Mouse (Mus musculus): ENCODE measurements around the gene Cnr2. TPM values are rescaled to one million over a fixed set of nuclear protein-coding genes. Genes with fewer than 3 reads are reported as not detected.

Cnr2 gene
- polyA plus RNA-seq, 1 experiment from 2014 or later, result 0.14 TPM

- Histone ChIP-seq H3K9ac (ENCODE audit: low read depth, low read length) (no peak overlapping the region), H3K4me2 (replicated peaks; ENCODE audit: low read depth) (no peak overlapping the region), H3K36me3 (ENCODE audit: control insufficient read depth, insufficient read depth) (no peaks in the 10 kb centered on the region), H3K9me3 (ENCODE audit: control insufficient read depth) (no peaks in the 10 kb centered on the region), H3K27me3 (replicated peaks; ENCODE audit: control insufficient read depth, insufficient read depth, low read length) (no peaks in the 10 kb centered on the region), H3K4me3 (ENCODE audit: low read depth, low read length) (no peak overlapping the region), H3K27ac (ENCODE audit: low read depth, low read length) (no peak overlapping the region), H3K4me1 (replicated peaks; ENCODE audit: control insufficient read depth, insufficient read depth, low read length) (0 out of 2 replicates have a peak, but pooled peaks cover 3% of the 10 kb centered on the region)
- no peak for ATAC-seq
- no peak for TF ChIP-seq CTCF (IDR thresholded peaks at IDR 0.05; ENCODE audit: low read depth)
- WGBS, result 88% methylated on average over 10 of the region's 10 CpGs
Measured at GRCm38 (mm10) chr4:135880576-135880975, 14.6 kb upstream of the Cnr2 start.

GRCm38 (mm10) chr4:135882023-135882422, 13.2 kb upstream of the Cnr2 start:
- no peak overlapping the region for H3K9ac ChIP-seq (ENCODE audit: low read depth, low read length)
- 67% methylated on average over 6 of the region's 6 CpGs for WGBS
- no peaks in the 10 kb centered on the region for H3K27me3 ChIP-seq (replicated peaks; ENCODE audit: control insufficient read depth, insufficient read depth, low read length)
- H3K4me2 ChIP-seq (replicated peaks; ENCODE audit: low read depth), result no peak overlapping the region
- H3K9me3 ChIP-seq (ENCODE audit: control insufficient read depth), result no peaks in the 10 kb centered on the region
- H3K4me3 ChIP-seq (ENCODE audit: low read depth, low read length), result no peak overlapping the region
- no peaks in the 10 kb centered on the region for H3K36me3 ChIP-seq (ENCODE audit: control insufficient read depth, insufficient read depth)
- H3K4me1 ChIP-seq (replicated peaks; ENCODE audit: control insufficient read depth, insufficient read depth, low read length), result no peaks in the 10 kb centered on the region
- no peak overlapping the region for H3K27ac ChIP-seq (ENCODE audit: low read depth, low read length)
- TF ChIP-seq CTCF (IDR thresholded peaks at IDR 0.05; ENCODE audit: low read depth), result no peak
- ATAC-seq, result no peak

GRCm38 (mm10) chr4:135883401-135883851, 11.8 kb upstream of the Cnr2 start:
- H3K4me1 ChIP-seq (replicated peaks; ENCODE audit: control insufficient read depth, insufficient read depth, low read length), result no peaks in the 10 kb centered on the region
- H3K9ac ChIP-seq (ENCODE audit: low read depth, low read length), result no peak overlapping the region
- H3K9me3 ChIP-seq (ENCODE audit: control insufficient read depth), result no peaks in the 10 kb centered on the region
- TF ChIP-seq CTCF (IDR thresholded peaks at IDR 0.05; ENCODE audit: low read depth), result no peak
- H3K27me3 ChIP-seq (replicated peaks; ENCODE audit: control insufficient read depth, insufficient read depth, low read length), result no peaks in the 10 kb centered on the region
- WGBS, result 31% methylated on average over 10 of the region's 10 CpGs
- no peak for ATAC-seq
- H3K27ac ChIP-seq (ENCODE audit: low read depth, low read length), result no peak overlapping the region
- no peak overlapping the region for H3K4me3 ChIP-seq (ENCODE audit: low read depth, low read length)
- H3K4me2 ChIP-seq (replicated peaks; ENCODE audit: low read depth), result no peak overlapping the region
- H3K36me3 ChIP-seq (ENCODE audit: control insufficient read depth, insufficient read depth), result no peaks in the 10 kb centered on the region

GRCm38 (mm10) chr4:135883881-135884516, 11.2 kb upstream of the Cnr2 start:
- H3K27me3 ChIP-seq (replicated peaks; ENCODE audit: control insufficient read depth, insufficient read depth, low read length), result no peaks in the 10 kb centered on the region
- no peaks in the 10 kb centered on the region for H3K4me1 ChIP-seq (replicated peaks; ENCODE audit: control insufficient read depth, insufficient read depth, low read length)
- H3K9ac ChIP-seq (ENCODE audit: low read depth, low read length), result no peak overlapping the region
- no peak overlapping the region for H3K27ac ChIP-seq (ENCODE audit: low read depth, low read length)
- no peak for ATAC-seq
- H3K36me3 ChIP-seq (ENCODE audit: control insufficient read depth, insufficient read depth), result no peaks in the 10 kb centered on the region
- TF ChIP-seq CTCF (IDR thresholded peaks at IDR 0.05; ENCODE audit: low read depth), result no peak
- H3K4me2 ChIP-seq (replicated peaks; ENCODE audit: low read depth), result no peak overlapping the region
- no peak overlapping the region for H3K4me3 ChIP-seq (ENCODE audit: low read depth, low read length)
- WGBS, result 66% methylated on average over 7 of the region's 7 CpGs
- H3K9me3 ChIP-seq (ENCODE audit: control insufficient read depth), result no peaks in the 10 kb centered on the region

GRCm38 (mm10) chr4:135884531-135884930, 10.7 kb upstream of the Cnr2 start:
- Histone ChIP-seq H3K27ac (ENCODE audit: low read depth, low read length) (no peak overlapping the region), H3K4me2 (replicated peaks; ENCODE audit: low read depth) (no peak overlapping the region), H3K27me3 (replicated peaks; ENCODE audit: control insufficient read depth, insufficient read depth, low read length) (no peaks in the 10 kb centered on the region), H3K36me3 (ENCODE audit: control insufficient read depth, insufficient read depth) (no peaks in the 10 kb centered on the region), H3K4me3 (ENCODE audit: low read depth, low read length) (no peak overlapping the region), H3K9ac (ENCODE audit: low read depth, low read length) (no peak overlapping the region), H3K9me3 (ENCODE audit: control insufficient read depth) (no peaks in the 10 kb centered on the region), H3K4me1 (replicated peaks; ENCODE audit: control insufficient read depth, insufficient read depth, low read length) (no peaks in the 10 kb centered on the region)
- WGBS, result 75% methylated on average over 6 of the region's 6 CpGs
- no peak for TF ChIP-seq CTCF (IDR thresholded peaks at IDR 0.05; ENCODE audit: low read depth)
- ATAC-seq, result no peak

- H3K4me3 ChIP-seq (ENCODE audit: low read depth, low read length), result no peak overlapping the region
- H3K27me3 ChIP-seq (replicated peaks; ENCODE audit: control insufficient read depth, insufficient read depth, low read length), result no peaks in the 10 kb centered on the region
- H3K9me3 ChIP-seq (ENCODE audit: control insufficient read depth), result no peaks in the 10 kb centered on the region
- no peaks in the 10 kb centered on the region for H3K36me3 ChIP-seq (ENCODE audit: control insufficient read depth, insufficient read depth)
- TF ChIP-seq CTCF (IDR thresholded peaks at IDR 0.05; ENCODE audit: low read depth), result no peak
- H3K4me2 ChIP-seq (replicated peaks; ENCODE audit: low read depth), result no peak overlapping the region
- 87% methylated on average over 12 of the region's 12 CpGs for WGBS
- H3K4me1 ChIP-seq (replicated peaks; ENCODE audit: control insufficient read depth, insufficient read depth, low read length), result no peaks in the 10 kb centered on the region
- no peak overlapping the region for H3K9ac ChIP-seq (ENCODE audit: low read depth, low read length)
- no peak for ATAC-seq
- no peak overlapping the region for H3K27ac ChIP-seq (ENCODE audit: low read depth, low read length)
Measured at GRCm38 (mm10) chr4:135885676-135886075, 9.5 kb upstream of the Cnr2 start.

Data from intestine, postnatal 0 days (tissue).